Mouse (Mus musculus): Measurements from ENCODE around the gene Ypel3.

Ypel3 gene

DNA sequence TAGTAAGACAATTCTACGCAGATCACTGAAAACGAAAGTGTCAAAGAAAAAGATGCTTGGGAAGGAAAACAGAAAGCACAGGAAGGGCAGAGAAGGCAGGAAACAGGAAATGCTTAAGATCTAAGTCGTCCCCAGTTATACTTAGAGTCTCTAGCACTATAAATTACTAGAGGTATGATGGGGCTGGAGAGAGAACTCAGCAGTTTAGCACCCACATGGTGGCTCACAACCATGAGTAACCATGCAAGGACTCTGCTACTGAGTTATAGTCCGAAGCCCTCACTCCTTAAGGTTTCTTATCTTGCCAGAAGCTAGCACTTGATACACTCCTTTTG is 17.5 kb downstream of the Ypel3 start:
- peak; percentile 19 for DNase-seq

DNA sequence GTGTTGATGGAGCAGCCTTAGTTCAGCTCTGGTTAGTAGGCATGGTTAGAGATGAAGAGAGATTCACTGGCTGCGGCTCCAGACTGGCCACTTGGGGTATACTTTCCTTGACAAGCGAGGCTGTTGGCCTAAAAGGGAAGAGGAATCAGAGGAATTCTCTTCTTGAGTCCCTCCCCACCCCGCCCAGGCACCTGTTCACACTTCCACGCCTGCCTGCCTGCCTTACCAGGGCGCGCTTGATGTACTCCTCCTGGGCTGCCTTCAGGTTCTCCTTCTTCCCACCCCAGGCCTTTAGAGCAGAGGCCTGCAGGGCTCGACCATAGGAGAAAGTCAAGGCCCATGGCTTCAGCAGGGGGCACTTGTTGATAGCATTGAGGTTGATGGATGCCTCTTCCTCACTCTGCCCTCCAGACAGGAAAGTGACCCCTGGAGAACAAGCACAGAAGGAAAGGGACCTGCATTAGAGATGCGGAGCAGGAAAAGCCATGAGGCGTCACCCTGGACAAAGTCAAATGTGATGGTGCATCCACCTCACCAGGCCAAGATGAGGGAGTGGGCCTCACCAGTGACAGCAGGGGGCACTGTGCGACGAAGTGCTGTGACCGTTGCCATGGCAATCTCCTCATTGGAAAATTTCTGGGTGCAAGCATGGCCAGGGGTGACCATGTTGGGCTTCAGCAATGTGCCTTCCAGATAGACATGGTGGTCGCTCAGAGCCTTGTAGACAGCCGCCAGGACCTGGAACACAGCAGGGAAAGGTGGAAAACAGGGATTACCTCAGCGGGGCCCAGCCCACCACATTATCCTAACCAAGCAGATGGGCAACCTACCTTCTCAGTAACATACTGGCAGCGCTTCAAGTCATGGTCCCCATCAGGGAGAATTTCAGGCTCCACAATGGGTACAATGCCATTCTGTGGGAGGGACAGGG is 18.9 kb downstream of the Ypel3 start:
- no peak for DNase-seq

DNA sequence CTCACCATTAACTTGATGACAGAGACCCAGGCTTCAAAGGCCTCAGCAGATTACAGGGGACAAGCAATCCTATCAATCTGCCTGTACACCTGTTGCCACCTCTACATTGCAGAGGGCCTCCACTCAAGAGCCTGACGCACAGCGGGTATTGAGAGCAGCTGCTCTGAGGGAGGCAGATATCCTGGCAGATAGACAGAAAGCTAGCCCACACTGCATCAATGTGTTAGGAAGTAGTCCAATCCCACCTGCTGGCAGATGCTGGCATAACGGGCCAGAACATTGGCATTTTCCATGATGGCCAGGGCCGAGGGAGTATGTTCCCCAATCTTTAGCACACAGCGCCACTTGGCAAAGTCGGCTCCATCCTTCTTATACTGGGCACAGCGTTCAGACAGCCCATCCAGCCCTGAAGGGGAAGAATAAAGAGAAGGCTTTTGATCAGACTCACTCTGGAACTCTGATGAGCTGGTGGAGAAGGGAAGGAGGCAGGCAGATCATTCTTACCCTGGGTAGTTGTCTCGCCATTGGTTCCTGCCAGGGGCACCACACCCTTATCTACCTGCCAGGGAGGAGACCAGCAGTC is 19.7 kb downstream of the Ypel3 start:
- peak; percentile 54 for DNase-seq

DNA sequence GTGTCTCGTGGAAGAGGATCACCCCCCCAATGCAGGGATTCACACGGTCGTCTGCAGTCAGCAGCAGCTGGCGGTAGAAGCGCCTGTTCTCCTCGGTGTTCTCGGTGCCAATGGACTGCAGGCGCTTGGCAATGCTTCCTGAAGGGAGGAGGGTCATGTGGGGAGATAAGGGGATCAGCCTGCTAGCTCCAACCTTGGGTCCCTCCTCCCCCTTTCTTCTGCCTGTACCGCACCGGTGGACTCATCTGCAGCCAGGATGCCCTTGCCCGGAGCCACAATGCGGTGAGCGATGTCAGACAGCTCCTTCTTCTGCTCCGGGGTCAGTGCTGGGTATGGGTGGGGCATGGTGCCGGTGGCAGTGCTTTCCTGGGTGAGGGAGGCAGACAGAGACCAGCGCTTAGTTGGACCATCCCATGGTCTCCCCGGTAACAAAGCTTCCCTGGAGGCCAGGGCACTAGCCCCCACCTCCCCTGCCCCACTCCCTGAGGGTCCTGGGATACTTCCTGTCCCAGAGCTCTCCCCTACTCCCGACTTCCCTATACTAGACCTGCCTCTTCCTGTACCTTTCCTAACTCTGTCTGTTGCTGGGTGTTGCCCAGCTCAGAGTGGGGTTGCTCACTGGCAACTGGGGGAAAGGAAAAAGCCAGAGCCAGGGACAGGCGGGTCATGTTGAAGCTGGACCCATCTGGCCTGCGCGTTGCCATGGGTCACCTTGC is 20.8 kb downstream of the Ypel3 start, which contains the start of gene Fam57b:
Gene Fam57b, plus strand, starts transcription at position 258 of the 716 bp plus-strand sequence.
- no peak for DNase-seq

DNA sequence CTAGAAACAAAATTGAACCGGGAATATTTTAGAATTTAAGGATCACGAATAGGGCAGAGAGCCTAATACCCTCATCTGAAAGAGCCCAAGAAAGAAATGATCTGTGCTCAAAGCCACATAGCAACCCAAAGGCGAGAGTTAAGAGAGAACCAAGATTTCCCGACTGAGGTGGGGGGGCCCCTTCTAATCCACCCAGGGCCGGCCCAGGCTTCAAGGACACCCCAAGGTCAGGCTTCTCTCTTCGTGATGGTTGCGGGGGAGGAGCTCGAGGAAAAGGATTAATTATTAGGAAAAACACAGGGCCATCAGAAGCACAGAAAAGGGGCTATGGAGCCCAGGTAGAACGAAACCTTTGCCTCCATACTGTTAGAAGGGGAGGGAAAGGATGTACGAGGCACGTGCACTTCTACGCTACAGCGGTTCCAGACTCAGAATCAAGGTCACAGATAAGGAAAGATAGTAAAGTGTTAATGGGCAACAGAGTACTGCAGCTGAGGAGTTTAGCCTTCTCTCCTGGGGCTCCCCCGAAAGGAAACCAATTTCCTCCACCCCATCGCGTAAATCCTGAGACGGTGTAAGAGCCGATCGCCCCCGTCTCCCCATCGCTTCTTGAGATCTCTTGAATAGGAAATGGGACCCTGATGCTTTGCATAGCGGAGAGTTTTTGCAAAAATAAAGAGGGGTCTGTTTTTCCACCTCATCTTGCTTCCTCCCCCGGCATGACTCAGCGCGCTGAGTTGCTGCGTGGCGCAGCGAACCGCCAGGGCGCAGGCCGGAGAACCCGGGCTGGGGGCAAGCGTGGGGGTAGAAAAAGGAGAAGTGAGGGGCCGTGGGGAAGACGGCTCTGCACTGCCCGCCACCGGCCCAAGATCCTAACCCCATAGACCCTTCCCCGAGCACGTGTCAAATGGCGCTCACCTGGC is 21.6 kb downstream of the Ypel3 start:
- peak; percentile 66 for DNase-seq

DNA sequence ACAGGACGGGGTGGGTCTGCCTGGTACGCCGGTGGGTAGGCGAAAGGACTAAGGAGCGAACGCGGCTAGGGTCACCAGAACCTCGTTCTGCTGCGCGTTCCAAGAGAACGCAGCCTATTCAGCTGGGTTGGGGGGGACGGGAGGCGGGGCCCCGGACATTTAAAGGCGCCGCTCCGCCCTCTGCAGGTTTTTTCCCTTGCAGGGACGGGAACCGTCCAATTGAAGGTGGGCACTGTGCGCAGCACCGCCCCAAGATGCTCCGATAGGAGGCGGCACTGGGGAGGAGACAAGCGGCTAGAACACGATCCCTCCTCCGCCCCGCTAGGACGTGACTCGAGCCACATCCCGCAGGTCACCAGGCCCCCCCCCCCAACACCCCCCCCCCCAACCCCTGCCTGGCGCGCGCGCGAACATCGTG is 22.3 kb downstream of the Ypel3 start:
- peak; percentile 98 for DNase-seq

DNA sequence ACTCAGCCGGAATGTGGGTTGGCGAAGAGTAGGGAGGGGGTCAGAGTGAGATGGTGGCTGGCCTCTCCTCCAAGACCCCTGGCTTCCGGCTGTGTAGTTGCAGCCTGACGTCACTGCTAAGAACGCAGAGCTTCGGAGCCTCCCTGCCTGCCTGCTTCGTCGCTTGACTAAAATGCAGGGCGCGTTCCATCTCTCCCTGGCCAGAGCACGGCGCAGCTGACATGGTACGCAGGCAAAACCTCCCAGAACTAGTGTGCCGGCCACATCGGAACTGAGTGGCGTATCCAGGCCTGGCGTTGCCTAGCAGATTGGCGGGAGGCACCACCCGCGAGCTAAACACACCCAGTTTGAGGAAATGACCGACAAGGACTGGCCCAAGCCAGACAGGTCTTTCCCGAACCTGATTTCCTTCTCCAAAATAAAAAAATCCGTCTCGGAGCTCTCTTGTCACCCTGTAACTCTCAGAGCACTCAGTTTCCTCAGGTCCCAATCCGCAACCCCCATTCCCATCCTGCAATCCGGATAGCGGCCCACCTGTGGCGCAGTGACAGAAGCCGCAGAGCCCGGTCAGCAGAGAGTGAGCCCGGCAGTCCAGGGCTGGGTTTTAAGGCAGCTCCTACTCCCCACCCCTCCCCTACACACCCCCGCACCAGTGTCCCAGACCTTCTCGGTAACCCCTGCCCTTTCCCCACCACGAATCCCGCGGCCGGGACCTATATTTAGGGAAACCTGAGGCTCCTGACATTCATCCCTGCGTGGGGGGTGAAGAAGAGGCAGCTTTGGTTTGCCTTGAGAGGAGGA is 22.9 kb downstream of the Ypel3 start:
- DNase-seq = peak; percentile 49

DNA sequence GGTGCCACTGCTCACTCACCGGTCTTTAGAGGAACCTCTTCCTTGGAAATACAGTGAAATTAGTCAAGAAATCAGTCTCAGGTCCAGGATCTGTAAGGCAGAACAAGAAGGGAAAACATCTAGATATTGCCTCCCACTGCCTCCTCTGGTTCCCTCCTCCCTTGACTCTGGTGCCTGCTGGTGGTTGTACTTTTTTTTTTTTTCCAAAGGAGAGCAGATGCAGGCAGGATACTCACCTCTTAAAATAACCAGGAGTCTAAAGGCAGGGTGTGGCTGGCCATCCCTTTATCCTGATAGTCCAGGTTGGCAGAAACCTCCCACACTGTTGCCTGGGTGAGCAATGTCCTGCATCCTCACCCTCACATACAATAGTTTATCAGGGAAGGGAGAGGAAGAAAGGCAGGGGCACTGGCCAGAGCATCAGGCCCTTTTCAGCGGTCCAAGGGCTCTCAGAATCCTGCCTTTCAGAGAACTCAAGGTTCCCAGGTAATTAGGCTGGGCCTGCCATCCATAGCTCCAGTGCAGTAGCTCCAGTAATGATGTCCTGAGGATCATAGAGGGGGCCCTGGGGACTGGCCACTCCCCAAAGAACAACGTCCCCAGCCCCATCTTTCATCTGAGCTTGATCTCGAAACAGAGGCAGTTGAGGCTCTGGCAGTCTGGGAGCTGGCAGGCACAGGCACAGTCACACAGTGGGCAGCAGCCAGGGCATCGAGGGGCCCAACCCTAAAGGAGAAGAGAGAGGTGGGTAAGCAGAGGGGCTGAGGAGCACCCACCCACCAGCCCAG is 23.7 kb downstream of the Ypel3 start:
- DNase-seq = no peak

DNA sequence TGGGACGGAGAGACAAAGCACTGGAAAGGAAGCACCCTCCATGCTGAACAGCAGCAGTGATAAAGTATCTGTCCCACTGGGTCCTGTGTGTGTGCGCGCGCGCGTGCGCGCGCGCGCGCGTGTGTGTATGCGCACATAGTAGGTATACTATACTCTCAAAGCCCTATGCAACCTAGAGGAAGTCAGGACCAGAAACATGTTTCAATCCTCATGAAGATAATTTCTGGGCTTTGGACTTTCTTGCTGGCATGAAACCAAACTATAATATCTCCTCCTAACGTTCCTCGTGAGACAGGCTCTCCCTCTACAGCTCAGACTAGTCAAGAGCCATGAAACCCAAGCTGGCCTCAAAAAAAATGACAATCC is 24.3 kb downstream of the Ypel3 start:
- DNase-seq = no peak

DNA sequence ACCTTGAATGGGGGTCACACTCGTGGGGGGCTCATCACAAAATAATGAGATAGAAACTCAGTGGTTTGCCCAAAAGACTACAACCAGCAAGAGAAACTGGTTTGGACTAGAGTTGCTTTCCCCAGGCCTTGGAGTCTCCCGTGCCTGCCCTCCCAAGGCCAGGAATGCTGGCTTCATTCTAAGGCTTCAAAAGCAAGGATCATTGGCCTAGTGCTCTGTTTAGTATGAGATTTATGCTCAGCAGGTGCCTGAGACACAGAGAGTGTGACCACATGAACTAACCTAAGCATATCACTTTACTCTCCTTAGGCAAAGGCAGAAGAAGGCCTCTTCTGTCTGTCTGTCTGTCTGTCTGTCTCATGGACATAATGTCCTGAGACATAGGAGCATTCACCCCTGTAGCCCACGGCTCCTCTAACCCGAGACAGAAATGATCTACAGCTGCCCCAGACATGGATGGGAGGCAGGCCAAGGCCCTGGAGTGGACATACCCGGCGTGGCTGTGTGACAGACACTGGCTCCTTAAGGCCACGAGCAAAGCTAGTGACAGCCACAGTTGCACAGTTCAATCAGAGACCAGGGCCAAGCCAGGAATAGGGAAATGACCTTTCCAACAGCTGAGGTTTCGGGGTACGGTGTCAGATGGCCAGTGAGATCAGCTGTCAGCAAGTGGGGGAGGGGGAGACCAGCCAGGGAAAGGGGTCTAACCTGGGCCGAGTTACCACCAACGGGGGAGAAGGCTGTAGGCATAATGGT is 25.6 kb downstream of the Ypel3 start:
- no peak for DNase-seq

DNA sequence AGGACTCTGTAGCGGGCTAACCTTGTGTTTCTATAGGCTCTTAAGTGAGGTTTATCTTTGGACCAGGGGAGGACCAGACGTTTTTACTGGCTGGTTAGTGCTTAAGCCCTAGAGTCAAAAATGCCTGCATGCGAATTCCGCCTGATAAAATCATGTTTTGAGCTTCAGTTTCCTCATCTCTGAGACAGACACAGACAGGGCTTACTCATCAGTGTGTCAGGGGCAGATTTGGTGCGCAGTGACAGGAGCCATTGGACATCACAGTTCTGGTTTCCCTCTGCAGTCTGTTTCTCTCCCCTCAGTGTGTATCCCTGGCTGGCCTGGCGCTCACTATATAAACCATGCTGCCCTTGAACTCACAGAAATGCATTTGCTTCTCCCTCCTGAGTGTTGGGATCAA is 26.4 kb downstream of the Ypel3 start:
- DNase-seq = no peak

DNA sequence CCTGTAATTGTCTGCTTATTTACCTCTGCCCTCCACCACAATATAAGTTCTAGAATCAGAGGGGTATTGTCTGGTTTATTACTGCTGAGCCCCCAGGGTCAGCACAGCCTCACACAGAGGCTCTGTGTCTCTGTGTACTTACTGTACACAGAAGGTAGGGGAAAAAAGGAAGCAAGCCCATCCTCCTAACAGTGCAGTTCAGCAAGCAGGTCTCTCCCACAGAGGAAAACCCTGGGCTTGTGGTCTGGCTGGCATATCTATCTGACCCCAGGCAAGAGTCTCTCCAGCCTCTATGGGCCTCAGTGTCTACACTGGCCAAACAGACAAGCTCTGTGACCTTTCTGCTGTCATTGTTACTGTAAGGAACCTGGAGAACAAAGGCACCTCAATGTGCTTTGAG is 27.0 kb downstream of the Ypel3 start:
- DNase-seq = no peak

DNA sequence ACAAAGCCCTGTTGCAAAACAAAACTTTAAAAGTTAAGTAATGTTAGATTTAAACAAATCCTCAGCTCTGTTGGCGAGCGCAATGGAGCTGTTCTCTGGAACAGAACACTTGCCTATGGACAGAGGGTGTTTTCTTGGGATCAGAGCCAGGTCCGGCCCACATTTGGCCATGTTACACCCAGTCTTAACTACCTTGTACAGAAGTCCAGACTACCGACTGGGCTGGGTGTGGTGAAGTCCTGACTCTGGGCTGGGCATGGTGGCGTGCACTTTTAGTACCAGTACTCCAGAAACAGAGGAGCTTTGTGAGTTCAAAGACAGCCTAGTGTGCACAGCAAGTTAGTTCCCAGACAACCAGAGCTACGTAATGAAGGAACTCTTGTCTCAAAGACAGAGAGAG is 30.2 kb downstream of the Ypel3 start:
- DNase-seq = no peak

DNA sequence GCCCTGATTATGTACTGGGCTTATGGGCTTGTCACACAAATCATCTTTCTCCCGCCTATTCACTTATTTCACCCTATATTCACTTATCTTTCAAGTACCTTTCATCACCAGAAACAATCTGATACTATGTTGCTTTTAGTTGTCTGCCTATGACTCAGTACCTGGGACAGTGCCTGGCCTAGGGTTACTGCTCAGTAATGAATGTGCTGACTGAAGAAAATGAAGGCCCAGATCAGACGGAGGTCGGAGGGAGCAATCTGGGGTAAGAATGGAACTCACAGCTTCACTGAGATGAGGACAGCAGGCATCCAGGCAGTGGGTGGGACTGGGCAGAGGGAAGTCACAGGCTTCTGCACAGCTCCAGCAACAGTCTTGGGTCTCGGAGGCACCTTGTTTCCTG is 30.6 kb downstream of the Ypel3 start:
- DNase-seq = no peak

DNA sequence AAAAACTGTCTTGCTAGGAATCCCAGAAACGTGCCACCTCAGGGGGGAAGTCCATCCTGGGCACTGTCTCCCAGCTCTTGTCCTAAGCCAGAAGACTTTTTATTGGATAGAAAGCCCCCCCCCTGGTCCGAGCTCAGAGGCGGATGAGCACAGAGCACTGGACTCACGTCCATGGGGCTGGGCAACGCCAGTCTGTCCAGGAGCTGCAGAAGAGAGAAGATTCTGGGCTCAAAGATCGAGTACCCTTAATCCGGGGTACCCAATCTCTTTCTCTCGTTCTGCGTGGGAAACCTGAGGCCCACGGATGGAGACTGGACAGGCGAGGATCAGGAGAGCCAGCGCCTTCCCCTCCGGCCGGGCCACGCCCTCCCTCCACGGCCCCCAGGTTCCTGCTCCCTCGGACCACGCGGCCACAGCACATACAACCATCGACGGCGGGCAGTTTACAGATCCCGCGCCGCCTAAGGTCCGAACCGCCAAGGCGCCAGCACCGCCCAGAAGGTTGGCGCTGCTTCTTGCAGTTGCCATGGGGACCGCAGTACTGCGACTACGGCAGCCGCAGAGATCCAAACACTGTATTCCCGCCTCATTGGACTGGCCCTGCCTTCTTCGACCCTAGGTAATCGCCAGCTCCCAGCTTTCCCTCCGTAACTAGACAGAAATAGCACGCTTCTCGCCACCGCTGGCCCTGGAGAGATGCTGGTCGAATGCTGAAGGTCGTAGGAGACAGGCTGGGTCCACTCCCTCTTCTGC is 32.1 kb downstream of the Ypel3 start:
- DNase-seq = peak; percentile 53

DNA sequence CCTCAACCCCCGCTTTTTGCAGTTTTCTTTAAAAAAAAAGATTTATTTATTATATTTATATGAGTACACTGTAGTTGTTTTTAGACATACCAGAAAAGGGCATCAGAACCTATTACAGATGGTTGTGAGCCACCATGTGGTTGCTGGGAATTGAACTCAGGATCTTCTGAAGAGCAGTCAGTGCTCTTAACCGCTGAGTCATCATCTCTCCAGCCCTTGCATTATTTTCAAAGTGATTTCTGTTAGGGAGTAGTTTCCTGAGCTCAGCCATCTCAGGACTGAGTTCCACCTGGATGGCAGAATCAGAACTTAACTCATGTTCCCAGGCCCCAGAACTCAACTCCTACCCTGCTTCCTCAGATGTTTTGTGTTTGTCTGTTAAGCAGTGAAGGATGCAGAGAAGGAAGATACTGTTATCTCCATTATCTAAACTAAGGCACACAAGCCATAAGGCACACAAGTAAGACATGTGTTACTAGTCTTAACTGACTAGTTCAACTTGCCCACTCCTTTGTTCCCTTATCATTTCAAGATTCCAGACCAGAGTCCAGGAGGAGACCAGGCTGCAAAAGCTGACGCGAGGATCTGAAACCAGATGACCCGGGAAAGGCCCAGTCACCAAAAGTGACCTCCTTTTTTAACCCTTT is 33.1 kb downstream of the Ypel3 start:
- no peak for DNase-seq

DNA sequence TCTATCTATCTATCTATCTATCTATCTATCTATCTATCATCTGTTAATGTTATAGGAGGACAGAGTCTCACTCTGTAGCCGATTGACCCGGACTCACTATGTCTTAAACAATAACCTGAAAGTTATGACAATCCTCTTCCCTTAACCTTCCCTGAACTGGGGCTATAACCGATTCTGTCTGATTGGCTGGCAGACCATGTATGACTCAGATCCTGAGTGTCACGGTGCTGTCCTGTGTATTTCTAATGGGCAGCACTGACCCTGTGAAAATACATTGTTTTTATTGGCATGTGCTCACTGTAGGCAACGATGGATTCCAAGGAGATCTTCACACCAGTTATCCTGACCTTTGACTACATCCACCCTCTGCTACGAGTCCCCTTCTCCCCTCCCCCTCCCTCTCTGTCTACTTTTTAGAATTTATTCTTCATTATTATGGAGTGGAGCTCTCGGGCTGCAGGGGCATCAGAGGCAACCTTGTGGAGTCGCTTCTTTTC is 39.0 kb downstream of the Ypel3 start:
- no peak for DNase-seq

DNA sequence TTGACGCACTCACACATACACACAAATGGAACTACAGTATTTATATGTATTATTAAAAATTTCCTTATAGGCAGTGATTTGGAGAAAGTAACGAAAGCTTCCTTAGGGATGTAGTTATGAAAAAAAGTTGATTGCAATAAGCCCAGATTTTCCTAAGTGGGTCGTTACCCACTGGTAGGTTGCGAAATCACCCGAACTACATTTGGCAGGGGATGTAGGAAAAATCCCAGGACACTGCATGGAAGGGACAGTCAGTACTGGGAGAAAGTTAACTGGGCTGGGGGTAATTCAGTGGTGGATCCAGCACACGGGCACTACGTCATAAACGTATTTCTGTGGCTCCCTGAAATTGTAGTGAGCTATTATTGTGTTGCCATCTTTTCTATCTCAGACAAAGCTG is 39.7 kb downstream of the Ypel3 start:
- no peak for DNase-seq

DNA sequence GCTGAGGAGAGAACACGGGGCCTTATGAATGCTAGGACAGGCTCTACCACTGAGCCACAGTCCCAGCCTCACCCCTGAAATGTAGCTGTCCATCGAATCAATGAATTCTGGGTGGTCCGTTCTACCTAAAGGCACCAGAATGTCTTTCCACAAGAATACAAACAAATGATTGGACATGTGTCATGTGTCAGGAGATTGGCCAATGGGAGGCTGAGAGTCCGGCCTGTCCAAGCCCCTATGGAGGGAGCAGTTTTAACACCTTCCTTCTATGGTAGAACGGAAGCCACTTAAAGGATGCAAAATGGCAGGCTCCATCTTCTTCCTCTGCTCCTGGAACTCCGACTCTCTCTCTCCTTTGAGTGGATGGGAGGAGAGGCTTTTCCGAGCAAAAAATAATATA is 40.8 kb downstream of the Ypel3 start:
- DNase-seq = no peak
